Mouse (Mus musculus): Measurements from ENCODE around the gene Scn4b.

Gene Scn4b

DNA sequence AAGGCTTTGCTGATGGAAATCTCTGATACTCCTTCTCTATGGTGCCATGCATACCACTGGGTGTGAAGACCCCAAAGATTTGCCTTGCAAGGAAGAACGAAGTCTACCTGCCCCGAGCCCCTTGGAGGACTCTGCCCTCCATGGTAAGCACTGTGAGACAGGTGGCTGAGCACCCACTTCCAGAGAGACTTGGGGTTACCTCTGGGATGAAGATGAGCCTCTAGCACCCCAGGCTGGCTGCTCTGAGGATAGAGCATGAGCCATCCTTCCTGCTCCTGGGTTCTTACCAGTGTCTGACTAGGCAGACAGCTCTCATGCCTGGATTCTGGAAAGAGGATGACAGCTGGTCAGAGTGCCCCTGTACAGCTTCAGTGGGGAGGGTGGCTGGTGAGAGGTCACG, 8.1 kb upstream of the Scn4b start:
- DNase-seq: no peak

GRCm38 (mm10) chr9:45133484-45134310, 4.5 kb upstream of the Scn4b start:
- peak; percentile 62 to 81 for DNase-seq

GRCm38 (mm10) chr9:45136442-45137169, 1.6 kb upstream of the Scn4b start:
- no peak for DNase-seq

DNA sequence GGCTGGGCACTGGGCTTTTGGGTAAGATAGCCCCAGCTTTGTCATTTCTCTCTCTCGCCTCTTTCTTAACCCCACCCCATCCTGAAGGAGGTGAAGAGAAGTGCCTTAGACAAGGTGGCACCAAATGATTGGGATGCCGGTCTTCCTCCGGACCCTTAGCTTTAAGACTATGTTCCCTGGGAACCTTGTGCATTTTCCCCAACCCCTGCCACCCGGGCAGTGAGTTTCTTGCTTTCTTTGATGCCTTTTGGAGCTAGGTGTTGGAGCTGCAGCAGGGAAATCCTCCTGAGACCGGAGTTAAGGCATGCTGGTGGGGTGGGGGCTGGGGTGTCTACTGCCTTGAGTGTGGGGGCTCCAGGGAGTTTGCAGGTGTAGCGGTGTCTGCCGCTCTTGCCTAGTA, 887 bp downstream of the Scn4b start:
- DNase-seq: no peak

- no peak for DNase-seq
Measured at GRCm38 (mm10) chr9:45140945-45141344, 2.8 kb downstream of the Scn4b start.

GRCm38 (mm10) chr9:45142686-45143085, 4.5 kb downstream of the Scn4b start:
- DNase-seq: no peak

GRCm38 (mm10) chr9:45145533-45146266, 7.5 kb downstream of the Scn4b start:
- DNase-seq: no peak

- peak; percentile 43 to 78 for DNase-seq
Measured at GRCm38 (mm10) chr9:45146267-45146597, 8.0 kb downstream of the Scn4b start.

DNA sequence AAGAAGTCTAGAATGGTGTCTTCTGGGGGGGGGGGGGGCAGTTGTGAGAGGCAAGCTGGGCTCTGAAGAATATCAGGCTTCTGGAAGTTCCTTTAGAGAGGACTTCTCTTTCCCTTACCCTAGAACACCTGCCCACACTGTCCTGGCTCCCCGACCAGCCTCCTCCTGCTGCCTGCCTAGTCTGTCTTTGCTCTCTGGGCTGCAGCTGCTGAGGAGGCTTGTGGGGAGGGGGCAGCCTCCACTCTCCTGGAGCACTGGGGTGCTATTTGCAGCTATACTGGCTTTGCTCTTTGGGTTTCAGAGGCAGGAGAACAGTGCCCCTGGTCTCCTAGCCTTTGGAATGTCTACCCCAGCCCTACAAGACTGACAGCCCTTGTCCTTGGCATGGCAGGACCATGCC, 12.7 kb downstream of the Scn4b start:
- no peak for DNase-seq

DNA sequence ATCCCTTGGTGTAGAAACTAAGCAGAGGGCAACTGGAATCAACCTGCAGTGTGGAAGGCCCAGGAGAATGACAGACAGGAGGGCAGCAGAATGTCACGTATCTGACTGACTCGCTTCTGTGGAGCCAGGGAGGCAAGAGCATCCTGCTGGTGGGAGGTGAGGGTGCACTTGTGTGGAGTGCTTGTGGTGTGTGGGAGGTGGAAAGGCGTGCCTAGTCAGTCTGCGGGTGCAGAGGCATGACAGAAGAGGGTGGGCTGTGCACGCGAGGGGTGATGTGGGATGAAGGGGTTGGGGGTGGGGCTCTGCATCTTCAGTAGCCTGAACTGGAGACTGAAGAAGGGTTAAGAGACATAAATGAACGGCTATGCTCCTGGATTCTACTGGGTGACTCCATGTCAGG, 15.2 kb downstream of the Scn4b start:
- no peak for DNase-seq

DNA sequence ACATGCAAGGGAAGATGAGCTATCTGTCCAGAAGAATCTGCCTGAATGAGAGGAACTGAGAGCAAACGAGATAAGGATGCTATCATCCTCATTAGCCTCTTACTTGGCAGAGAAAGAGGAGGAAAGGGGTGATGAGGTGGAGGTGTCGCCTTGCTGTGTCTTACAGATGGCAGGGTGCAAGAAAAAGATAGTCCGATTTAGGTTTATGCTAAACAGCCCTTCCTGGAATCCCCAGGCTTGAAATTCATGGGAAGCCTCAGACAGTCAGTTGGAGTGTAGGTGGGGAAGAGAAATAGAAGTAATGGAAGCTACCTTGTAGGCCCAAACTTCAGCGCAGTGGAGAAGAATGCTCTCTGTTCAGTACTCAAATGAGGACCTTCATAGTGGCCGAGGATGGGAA, 29.7 kb downstream of the Scn4b start:
- no peak for DNase-seq

GRCm38 (mm10) chr9:45170150-45170549, 32.0 kb downstream of the Scn4b start:
- no peak for DNase-seq

DNA sequence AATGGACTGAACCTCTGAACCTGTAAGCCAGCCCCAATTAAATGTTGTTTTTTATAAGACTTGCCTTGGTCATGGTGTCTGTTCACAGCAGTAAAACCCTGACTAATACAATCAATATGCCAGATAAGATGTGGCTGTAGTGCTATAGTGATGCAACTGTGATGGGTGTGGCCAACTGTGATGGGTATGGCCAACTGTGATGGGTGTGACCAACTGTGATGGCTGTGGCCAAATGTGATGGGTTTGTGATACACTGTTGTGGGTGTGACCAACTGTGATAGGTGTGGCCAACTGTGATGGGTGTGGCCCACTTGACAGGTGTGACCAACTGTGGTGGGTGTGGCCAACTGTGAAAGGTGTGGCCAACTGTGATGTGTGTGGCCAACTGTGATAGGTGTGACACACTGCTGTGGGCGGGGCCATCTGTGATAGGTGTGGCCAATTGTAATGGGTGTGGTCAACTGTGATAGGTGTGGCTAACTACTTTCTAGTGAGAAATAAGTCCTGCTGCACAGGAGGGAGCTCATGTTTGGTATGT, 32.9 kb downstream of the Scn4b start:
- no peak for DNase-seq

DNA sequence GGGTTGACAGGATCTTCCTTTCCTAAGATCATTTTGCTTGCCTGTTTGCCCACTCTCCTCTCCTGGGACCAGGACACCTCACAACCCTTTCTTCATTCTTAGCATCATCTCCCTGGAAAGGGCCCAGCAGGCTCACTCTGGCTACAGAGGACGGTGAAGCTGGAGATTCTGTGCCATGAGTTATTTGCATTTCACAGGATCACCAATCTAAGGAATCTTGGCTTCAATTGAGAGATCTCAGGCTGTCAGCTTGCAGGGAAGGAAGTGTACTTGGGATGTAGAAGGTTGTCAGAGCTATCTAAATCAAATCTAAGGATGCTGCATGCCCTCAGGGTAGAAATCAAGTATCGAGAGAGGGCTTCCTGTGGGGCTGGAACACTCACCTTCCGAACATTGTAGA, 35.3 kb downstream of the Scn4b start:
- no peak for DNase-seq

- DNase-seq: peak in 1 of 2 experiments; percentile 9
Measured at GRCm38 (mm10) chr9:45179282-45179681, 41.1 kb downstream of the Scn4b start.

GRCm38 (mm10) chr9:45181770-45182169, 43.6 kb downstream of the Scn4b start, which contains the start of gene BC049352:
Gene BC049352 (plus strand): TSS chr9:45182007.
- DNase-seq: no peak

DNA sequence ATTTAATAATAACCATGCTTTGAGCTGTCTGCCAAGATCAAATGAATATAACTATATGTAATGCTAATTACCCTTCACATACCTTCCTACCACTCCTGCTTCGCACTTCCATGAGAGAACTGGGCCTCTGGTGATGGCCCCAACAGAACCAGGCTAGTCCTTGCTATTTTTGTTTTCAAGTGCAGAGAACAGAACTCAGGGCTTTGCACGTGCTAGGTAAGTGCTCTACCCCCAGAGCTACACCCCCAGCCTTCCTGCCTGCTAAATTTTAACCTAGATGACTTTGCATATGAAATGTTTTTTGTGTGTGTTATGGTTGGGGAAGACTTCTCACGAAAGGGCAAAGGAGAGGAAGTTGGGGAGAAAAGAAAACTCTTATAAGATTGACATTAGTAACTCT, 44.3 kb downstream of the Scn4b start:
- no peak for DNase-seq

DNA sequence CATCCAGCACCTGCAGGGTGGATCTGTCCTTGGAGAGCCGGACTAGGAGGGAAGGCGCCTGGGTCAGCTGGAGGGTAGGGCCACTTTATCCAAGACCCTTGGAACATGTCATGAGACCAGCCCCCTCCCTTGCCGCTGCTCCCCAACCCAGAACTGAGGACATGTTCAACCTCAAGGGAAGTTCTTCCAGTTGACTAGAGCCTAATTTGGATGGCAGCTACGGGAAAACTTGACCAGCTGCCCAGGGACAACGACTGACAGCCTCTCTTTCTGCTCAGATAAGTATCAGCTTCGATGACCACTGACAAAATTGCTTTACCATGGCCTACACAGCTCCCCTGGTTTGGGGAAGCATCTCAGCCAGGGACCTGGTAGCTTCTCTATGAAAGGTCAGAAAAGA, 45.1 kb downstream of the Scn4b start:
- no peak for DNase-seq

DNA sequence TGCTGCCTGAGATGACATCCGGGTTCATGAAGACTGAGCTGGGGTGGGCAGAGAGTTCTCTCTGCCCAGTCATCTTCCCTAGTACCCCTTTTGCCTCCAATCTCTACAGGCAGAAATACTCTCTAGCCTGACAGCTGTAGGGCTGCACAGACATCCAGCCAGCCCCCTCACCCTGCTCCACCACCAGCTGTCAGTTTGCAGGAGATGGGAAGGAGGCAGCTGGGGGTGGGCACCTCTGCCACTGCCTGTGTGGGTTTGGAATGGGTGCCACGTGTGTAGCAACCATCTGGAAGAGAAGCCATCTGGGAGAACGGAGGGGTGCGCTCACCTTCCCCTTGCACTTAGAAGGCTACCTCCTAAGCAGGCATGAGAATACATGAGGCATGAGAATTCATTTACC, 47.1 kb downstream of the Scn4b start:
- DNase-seq: no peak

DNA sequence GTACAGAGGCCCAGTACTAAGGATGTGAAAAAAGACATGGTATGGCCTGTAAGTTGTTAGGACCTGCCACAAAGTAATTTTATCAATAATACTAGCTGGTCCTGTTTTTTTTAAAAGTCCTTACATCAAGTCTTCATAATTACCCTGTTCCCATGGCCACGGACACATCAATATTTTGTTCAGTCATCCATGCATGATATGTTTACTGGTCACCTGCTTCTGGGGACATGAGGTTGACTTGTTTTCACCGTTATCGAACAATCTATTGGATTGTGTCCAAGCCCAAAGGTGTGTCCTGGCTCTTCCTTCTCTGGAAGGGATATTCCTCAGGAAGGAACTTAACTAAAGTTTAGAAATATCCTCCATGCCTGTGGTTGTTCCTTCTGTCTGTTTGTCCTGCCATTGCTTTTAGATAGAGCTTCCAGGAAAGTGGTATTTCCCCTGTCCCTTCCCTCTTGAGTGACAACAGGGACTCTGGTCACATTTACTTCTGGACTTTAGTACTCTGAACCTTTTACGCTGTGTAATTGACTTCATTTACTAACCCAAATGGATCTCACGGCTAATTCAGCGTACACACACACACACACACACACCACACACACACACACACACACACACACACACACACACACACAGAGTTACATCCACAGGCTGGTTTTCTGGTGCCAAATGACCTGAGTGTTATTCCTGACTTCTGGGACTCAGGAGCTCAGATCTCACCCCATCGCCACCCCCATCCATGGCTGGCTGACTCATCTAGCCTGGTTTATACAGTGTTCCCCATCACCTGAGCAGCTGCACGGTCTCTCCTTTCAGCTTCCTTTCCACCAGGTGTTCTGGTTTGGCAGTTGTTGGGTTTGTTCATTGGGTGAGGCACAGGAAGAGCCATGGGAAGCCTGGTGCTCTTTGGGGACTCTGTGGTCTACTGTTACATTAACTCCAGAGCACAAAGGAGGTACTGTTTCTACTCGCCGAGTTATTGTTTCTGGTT, 50.7 kb downstream of the Scn4b start:
- DNase-seq: no peak

DNA sequence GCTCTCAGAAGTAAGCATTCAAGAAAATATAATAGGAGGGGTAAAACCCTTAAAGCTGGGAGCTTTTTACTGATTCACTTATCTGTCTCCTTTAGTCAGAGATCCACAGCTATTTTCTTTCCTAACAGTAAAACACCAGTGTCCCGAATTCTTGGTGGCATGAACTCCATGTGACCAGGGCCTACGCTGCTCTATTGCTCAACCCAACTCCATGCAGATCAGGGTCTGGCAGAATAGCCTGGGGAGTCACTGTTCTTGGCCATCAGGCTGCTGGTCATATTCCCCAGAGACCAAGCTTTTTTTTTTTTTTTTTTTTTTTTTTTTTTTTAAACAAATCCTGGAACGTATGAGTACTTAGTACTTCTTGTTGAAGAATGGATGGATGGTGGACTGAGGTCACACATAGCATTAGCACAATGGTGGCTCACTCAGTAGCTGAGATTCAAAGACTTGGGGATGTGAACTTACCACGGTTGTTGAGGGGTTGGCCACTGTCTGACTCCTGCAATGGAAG, 51.5 kb downstream of the Scn4b start:
- DNase-seq: no peak

DNA sequence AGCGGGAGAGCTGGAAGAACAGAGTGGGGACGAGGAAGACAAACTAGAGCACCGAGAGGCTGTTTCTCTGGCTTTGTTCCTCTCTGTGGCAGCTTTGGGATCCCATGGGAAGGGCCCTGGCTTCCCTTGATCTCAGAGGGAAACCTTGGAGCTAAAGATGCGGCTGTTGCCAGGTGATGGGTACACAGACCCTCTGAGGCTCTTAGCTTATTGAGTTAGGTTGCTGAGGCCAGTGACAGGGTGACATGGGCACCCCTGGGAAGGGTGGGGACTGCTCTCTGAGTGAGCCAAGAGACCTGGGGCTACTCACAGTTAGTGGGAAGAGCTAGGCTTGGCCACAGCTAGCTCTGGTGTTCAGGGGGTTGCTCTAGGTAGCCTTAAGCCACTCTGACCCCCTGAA, 57.3 kb downstream of the Scn4b start:
- DNase-seq: no peak
